Mouse (Mus musculus): ENCODE results near the gene Smarca2.

Gene Smarca2

DNA sequence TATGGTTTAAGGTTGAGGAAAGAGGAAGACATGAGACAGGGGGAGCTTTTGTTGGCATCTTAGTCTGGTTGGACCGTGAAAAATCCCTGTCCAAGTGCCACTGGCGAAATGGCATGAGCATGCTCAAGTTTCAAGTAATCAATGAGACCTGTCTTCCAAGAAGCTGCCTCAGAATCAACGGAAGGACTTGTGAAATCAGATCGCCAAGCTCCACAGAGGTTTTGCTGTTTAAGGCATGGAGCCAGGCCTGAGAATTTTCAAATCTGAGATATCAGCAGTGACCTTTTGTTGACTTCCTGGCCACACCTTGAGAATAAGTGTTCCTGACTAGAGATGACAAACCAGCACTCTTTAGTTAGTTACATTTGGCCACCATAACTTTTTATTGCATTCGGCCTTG, 183.6 kb downstream of the Smarca2 start:
- WGBS, result 89% methylated on average over 5 of the region's 5 CpGs

DNA sequence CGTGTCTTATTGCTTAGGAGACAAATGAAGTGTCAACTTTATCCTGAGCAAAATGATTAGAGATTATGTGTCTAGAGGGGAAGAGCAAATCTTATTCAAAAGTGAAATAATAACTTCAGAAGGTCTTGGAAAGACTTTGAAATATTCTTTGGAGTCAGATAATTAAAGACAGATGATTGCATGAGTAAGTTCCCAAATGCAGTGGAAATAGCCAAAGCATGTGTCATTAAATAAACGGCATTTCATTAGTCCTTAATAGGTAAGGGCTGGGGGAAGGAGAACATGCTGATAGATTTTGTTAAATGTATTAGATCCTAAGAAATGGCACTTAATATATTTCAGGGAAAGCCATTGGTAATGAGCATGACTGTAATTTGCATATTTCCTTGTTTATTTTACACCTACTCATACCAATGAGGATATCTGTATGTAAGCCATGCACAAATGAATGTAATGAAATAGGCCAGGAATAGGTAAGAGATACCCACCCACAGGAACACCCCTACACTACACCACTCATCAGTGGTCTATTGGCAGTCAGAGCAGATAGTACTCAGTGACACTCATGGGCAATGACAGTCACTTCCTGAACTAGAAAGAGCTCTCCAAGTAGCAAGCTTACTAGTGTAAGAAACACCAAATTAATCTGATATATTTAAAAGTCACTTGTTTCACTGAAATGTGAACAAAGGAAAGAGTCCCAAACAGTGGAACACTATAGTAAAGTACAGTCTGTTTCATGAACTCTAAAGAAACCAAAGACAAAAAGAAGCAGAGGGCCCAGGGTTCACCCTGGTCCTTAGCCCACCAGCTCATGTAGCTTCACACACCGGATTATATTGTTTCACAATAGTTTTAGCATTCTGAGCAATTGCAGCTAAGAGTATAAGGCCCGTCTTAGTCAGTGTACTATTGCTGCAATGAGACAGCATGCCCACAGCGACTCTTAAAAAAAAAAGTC, 185.8 kb downstream of the Smarca2 start:
- 79% methylated on average over 5 of the region's 5 CpGs for WGBS

DNA sequence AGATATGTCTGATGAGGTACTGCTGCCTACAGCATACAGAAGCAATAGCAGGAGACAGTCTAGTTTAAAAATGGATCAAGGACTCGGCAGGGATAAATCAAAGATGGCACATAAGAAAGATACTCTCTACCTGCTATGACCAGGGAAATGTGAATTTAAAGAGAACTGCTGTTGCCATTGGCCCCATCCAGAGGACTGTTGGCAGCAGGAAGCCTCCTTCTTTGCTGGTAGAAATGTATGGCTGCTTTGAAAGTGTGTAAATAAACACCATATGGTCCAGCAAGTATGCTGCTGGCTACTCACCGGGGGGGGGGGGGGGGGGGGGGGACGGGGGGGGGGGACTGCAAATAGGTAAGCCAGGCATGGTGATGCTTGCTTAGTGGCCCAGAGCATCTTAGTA, 189.5 kb downstream of the Smarca2 start:
- 53% methylated on average over 1 of the region's 3 CpGs for WGBS

DNA sequence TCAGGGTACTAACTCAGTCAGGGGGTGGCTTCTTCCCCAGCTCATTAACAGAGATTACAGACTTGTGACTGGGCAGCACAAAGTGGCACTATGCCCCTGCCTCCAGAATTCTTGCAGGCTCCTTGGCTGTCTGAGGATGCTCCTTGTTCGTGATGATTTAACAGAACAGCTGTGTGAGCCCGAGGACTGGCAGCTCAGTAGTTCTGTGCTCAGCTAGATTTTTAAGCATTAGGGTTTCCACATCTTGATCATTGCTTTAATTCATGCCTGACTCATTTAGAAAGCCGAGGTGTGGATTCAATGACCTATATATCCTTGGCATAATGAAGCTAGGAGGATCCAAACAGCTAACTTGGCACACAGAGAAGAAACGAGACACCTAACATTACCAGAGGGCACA, 191.2 kb downstream of the Smarca2 start:
- WGBS, result 37% methylated on average over 4 of the region's 4 CpGs

DNA sequence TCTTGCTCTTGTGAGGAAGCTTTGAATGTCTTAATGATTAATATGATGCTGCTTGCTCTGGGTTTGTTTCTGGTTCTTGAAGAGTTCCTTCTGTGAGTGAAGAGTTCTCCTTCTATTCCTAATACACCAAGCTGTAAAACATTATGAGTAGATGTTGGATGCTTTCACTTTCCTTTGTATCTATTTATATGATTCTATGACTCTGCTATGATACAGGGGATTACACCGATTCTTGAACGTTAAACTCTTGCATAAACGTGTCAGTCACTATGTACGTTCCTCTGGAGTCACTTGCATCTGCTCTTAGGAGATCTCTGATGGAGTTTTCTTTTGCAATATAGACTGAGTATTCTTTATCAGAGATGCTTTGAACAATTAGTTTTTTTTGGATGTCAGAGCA, 199.6 kb downstream of the Smarca2 start:
- WGBS, result 86% methylated on average over 4 of the region's 4 CpGs

DNA sequence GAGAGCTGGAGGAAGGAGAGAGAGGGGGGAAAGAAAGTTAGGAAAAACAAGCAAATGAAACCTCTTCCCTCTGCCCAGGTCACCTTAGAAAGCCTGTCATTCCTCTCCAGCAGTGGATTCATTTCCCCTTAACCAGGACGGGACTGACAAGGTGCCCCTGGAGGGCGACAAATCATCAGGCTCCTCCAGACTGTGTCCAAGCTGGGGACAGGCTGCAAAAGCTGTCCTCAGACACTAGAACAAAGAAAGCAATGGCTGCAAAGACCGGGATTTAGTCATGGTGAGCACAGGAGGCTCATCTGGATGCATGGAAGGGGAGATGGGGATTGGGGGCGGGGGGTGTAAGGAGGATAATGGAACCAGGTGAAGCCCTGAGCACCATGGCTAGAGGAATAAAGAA, 209.8 kb downstream of the Smarca2 start:
- 42% methylated on average over 4 of the region's 4 CpGs for WGBS

DNA sequence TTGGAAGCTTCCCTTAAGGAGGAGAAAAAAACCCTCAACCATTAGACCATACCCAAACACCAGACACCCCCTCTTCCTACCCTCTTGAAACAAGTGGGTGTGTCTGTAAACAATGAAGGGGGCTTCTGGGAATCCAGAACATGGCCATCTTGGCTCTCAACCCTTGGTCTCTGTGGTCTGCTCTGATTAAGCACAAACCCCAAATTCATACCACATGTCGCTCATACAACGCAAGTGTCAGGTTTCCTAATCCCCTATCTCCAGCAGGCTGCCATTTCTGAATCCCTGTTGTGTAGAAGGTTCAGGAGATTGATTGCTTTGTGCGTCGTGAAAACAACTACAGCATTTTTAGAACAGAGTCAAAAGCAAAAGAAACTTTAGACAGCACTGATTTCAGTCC, 213.1 kb downstream of the Smarca2 start:
- 85% methylated on average over 4 of the region's 4 CpGs for WGBS
